Mouse (Mus musculus) embryonic facial prominence, embryonic 10.5 days (tissue): ENCODE results near the gene Mpzl1. TPM values are rescaled to one million over a fixed set of nuclear protein-coding genes. Genes with fewer than 3 reads are reported as not detected.

Experiments
- DNase-seq: peaks from one replicate; pipeline ENCODE4 v3.0.0-alpha.2; 2017; ENCODE audit warnings: low spot score
- H3K27ac ChIP-seq: fragments of 300-500 bp; sonication (generic); replicated peaks from 2 replicates; pipeline ENCODE4 v1.5.1; 2016; ENCODE audit warnings: mild to moderate bottlenecking
- H3K27me3 ChIP-seq: fragments of 300-500 bp; sonication (generic); replicated peaks from 2 replicates; pipeline ENCODE4 v1.6.1; 2016; ENCODE audit warnings: low read depth, mild to moderate bottlenecking; ENCODE audit not compliant: poor library complexity, severe bottlenecking
- H3K36me3 ChIP-seq: fragments of 300-500 bp; sonication (generic); replicated peaks from 2 replicates; pipeline ENCODE4 v1.6.1; 2016; ENCODE audit warnings: mild to moderate bottlenecking, moderate library complexity
- H3K4me1 ChIP-seq: fragments of 300-500 bp; sonication (generic); 2 replicates; pipeline ENCODE4 v1.6.1; 2016
- H3K4me3 ChIP-seq: fragments of 300-500 bp; sonication (generic); 2 replicates; pipeline ENCODE4 v1.5.1; 2016; ENCODE audit warnings: mild to moderate bottlenecking, moderate library complexity
- H3K9me3 ChIP-seq: fragments of 300-500 bp; sonication (generic); 2 replicates; pipeline ENCODE4 v1.6.1; 2016; ENCODE audit warnings: mild to moderate bottlenecking
- WGBS: fragments of 180-500 bp; shearing (Covaris S2); methylation state at CpG from one replicate; pipeline ENCODE4 v1.1.7; 2016; 5-methylcytosine and 5-hydroxymethylcytosine counted together
- polyA plus RNA-seq: library from polyadenylated mRNA; unstranded; fragments of >200 nt; fragmentation: Nextera tagmentation; extraction: Ambion mirVana; gene quantifications from 2 replicates; pipeline ENCODE4 v1.2.1, GENCODE M21; 2016

Gene Mpzl1
- polyA plus RNA-seq, 1 experiment from 2014 or later = 138 TPM

DNA sequence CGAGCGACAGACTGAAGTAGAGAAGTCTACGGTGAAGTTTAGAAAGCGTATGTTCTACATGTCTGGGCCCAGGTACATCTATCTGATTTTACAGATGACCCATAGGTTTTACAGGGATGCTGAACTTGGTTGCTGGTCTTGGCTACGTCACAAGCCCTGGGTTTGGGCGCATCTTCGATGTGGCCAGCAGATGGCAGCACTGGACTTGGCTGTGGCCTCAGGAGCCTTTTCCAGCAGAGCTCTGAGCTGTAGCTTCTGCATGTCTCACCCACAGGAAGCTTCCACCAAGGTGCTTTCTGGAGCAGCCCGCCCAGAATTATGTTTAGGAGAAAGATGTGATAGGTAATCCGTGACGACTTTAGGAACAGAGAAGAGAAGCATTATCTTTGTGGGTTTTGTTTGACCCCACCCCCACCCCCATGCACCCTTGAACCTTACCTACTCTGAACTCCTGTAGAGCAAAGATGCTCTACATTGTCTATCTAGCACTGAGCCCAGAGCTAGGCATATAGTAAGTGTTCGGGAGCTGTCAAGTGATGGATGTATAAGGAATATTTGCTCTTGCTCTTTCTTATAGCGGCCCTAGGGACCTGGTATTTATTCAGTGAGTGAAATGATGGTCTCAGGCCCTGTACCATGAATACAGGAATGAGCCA is 50.7 kb downstream of the Mpzl1 start:
- Histone ChIP-seq H3K4me1 (peaks cover 21% of the 10 kb centered on the region), H3K4me3 (no peak overlapping the region), H3K27me3 (no peaks in the 10 kb centered on the region), H3K9me3 (no peaks in the 10 kb centered on the region), H3K36me3 (no peaks in the 10 kb centered on the region), H3K27ac (no peak overlapping the region)
- peak; percentile 87 for DNase-seq
- 34% methylated on average over 12 of the region's 12 CpGs for WGBS

GRCm38 (mm10) chr1:165581255-165581654 is 53.1 kb downstream of the Mpzl1 start:
- WGBS = 91% methylated on average over 3 of the region's 3 CpGs
- H3K36me3 ChIP-seq = no peaks in the 10 kb centered on the region
- no peak overlapping the region for H3K4me3 ChIP-seq
- peaks cover 4% of the 10 kb centered on the region; the same call in 1 of the 2 replicates for H3K4me1 ChIP-seq
- H3K27me3 ChIP-seq = no peaks in the 10 kb centered on the region
- no peak for DNase-seq
- no peak overlapping the region for H3K27ac ChIP-seq
- H3K9me3 ChIP-seq = no peaks in the 10 kb centered on the region

DNA sequence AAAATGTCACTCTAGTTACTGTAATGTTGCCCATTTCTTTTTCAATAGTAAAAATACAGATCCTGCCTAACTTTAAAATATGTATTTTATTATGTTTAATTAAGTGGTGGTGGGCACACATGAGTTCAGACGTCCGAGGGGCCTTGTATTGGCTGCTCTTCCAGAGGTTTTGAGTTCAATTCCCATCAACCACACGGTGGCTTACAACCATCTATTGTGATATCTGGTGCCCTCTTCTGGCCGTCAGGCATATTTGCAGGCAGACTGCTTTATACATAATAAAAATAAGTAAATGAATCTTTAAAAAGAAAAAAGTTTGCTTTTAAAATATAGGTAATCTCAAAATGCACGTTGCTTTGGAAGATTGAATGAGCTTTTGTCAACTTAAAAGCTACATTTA is 55.0 kb downstream of the Mpzl1 start:
- Histone ChIP-seq H3K36me3 (no peaks in the 10 kb centered on the region), H3K27ac (no peak overlapping the region), H3K27me3 (no peaks in the 10 kb centered on the region), H3K4me1 (no peaks in the 10 kb centered on the region), H3K9me3 (no peaks in the 10 kb centered on the region), H3K4me3 (no peak overlapping the region)
- no peak for DNase-seq
- WGBS = 50% methylated on average over 5 of the region's 5 CpGs

GRCm38 (mm10) chr1:165576459-165577112 is 57.8 kb downstream of the Mpzl1 start:
- no peak for DNase-seq
- 83% methylated on average over 9 of the region's 9 CpGs for WGBS

DNA sequence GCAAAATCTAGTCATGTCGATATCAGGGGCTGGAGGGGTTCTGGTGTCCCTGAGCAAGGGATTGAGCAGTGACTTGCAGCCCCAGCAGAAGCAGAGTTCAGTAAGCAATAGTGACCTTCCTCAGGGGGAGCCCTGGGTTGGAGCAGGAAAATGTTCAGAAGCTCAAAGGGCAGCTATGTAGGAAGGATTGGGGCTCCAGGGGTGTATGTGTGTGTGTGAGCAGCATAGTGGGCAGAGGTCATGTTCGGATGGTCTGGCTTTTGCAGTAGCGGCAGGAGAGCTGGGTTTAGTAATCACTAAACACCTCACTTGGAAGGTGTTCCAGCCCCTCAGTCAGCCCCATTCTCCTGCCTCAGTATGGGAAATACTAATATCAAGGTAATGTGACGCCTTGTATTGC is 58.3 kb downstream of the Mpzl1 start:
- 80% methylated on average over 4 of the region's 4 CpGs for WGBS
- no peak overlapping the region for H3K4me3 ChIP-seq
- no peak overlapping the region for H3K27ac ChIP-seq
- no peaks in the 10 kb centered on the region for H3K27me3 ChIP-seq
- H3K9me3 ChIP-seq = no peaks in the 10 kb centered on the region
- H3K36me3 ChIP-seq = no peaks in the 10 kb centered on the region
- DNase-seq = no peak
- H3K4me1 ChIP-seq = no peaks in the 10 kb centered on the region

More at GRCm38 (mm10) chr1:165576459-165577112, 57.8 kb downstream of the Mpzl1 start:
- Histone ChIP-seq H3K36me3 (no peaks in the 10 kb centered on the region), H3K4me1 (no peaks in the 10 kb centered on the region), H3K27ac (no peak overlapping the region), H3K4me3 (no peak overlapping the region), H3K27me3 (no peaks in the 10 kb centered on the region), H3K9me3 (no peaks in the 10 kb centered on the region)

DNA sequence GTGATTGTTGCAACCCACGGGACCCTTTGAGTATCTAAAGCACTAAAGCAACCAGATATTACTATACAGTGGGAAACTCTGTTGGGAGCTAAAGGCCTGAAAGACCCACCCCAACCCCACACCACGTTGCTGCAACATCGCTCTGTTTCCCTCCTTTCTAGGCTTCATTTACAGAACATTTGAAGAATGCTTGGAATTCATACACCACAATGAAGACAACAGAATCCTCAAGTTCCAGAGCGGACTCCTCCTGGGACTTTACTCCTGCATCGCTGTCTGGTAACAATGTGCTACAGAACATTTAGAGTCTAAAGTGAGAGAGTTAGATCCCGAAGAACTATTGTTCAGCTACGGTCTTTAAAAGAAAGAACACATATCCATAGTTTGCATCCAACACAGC is 66.9 kb downstream of the Mpzl1 start:
- H3K9me3 ChIP-seq = no peaks in the 10 kb centered on the region
- DNase-seq = no peak
- H3K27me3 ChIP-seq = no peaks in the 10 kb centered on the region
- no peaks in the 10 kb centered on the region for H3K4me1 ChIP-seq
- no peak overlapping the region for H3K4me3 ChIP-seq
- no peak overlapping the region for H3K27ac ChIP-seq
- H3K36me3 ChIP-seq = no peaks in the 10 kb centered on the region
- WGBS = 82% methylated on average over 7 of the region's 7 CpGs

GRCm38 (mm10) chr1:165565283-165565682 is 69.1 kb downstream of the Mpzl1 start:
- Histone ChIP-seq H3K27ac (no peak overlapping the region), H3K36me3 (no peaks in the 10 kb centered on the region), H3K27me3 (no peaks in the 10 kb centered on the region), H3K4me3 (no peak overlapping the region), H3K9me3 (no peaks in the 10 kb centered on the region), H3K4me1 (no peaks in the 10 kb centered on the region)
- DNase-seq = no peak
- WGBS = 92% methylated on average over 4 of the region's 4 CpGs

GRCm38 (mm10) chr1:165559073-165559472 is 75.3 kb downstream of the Mpzl1 start:
- Histone ChIP-seq H3K27me3 (no peaks in the 10 kb centered on the region), H3K4me1 (no peaks in the 10 kb centered on the region), H3K9me3 (no peaks in the 10 kb centered on the region), H3K27ac (no peak overlapping the region), H3K4me3 (no peak overlapping the region), H3K36me3 (no peaks in the 10 kb centered on the region)
- WGBS = 88% methylated on average over 9 of the region's 9 CpGs
- DNase-seq = no peak

DNA sequence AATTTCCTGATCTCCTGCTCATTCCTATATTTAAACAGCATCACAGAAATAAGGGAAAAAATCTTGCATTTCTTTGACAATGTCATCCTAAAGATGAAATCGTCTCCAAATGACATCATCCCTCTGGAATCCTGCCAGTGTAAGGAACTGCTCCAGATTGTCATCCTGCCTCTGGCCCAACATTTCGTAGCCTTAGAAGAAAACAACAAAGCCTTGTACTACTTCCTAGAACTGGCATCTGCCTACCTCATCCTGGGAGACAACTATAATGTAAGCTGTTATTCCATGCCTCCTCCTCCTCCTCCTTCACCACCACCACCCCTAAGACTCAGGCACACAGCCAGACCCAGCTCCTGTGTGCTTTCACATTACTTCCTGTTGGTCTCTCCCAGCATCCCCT is 77.6 kb downstream of the Mpzl1 start:
- Histone ChIP-seq H3K9me3 (peaks cover 7% of the 10 kb centered on the region), H3K27ac (no peak overlapping the region), H3K4me1 (no peaks in the 10 kb centered on the region), H3K27me3 (no peaks in the 10 kb centered on the region), H3K36me3 (no peaks in the 10 kb centered on the region), H3K4me3 (no peak overlapping the region)
- no peak for DNase-seq
- WGBS = 72% methylated on average over 2 of the region's 2 CpGs

Other genes with a start within 250 kb of the Mpzl1 start
- gene Dcaf6, start 174.1 kb downstream of the Mpzl1 start, polyA plus RNA-seq = 5.1 and 6.7 TPM in 2 replicates
- 80.8 and 86.6 TPM in 2 replicates for gene Mpc2, start 173.9 kb downstream of the Mpzl1 start, polyA plus RNA-seq
- gene Adcy10, start 149.4 kb downstream of the Mpzl1 start, polyA plus RNA-seq = 0.13 TPM in 1 of 2 replicates, not detected in the other
- gene Rcsd1, start 75.2 kb upstream of the Mpzl1 start, polyA plus RNA-seq = 10.3 and 10.8 TPM in 2 replicates
- 32.4 and 40.5 TPM in 2 replicates for gene Creg1, start 129.2 kb upstream of the Mpzl1 start, polyA plus RNA-seq
- 1.6 and 1.7 TPM in 2 replicates for gene Cd247, start 154.1 kb upstream of the Mpzl1 start, polyA plus RNA-seq